Mouse (Mus musculus) MEL (cell line): Measurements from ENCODE around the gene Amn1.

Experiments
- CTCF ChIP-seq, 3 experiments: IDR thresholded peaks in 2 of 3; conservative IDR thresholded peaks in 1 of 3; 2 replicates each; pipeline ENCODE4 v1.5.1; 2011 to 2012; ENCODE audit warnings: low read length in 3 of 3, low read depth in 2 of 3, mild to moderate bottlenecking in 2 of 3, improper control_type of control experiment in 1 of 3, inconsistent platforms in 1 of 3, mixed read lengths in 1 of 3, moderate library complexity in 1 of 3; ENCODE audit not compliant: control insufficient read depth in 1 of 3, insufficient read depth in 1 of 3, poor library complexity in 1 of 3, severe bottlenecking in 1 of 3
- GABPA ChIP-seq: IDR thresholded peaks from 2 replicates; pipeline ENCODE4 v1.6.1; 2012; ENCODE audit warnings: low read depth, mild to moderate bottlenecking, inconsistent platforms, low read length, improper control_type of control experiment, moderate library complexity

DNA sequence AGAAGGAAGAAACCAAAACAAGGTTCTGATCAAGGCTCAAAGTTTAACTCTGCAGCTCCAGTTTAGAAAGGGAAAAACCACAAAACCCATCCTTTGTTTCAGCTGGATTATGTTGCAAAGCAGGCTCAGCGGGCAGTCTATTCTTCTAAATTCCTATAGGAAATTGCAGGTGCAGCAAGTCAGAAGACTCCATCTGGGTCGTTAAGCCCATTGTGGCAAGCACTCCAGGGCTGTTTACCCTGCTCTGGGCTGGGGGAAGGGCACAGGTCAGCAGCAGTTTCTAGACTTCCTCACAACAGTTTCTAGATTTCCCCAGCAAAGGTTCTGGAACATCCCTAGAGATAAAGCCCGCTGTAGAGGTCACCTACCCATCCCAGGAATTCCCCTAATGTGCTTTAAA, 57.4 kb downstream of the Amn1 start:
- no peak for TF ChIP-seq GABPA
- TF ChIP-seq CTCF (IDR thresholded peaks at IDR 0.05 in 2 of 3, conservative IDR thresholded peaks at IDR 0.05 in 1 of 3; ENCODE audit: control insufficient read depth in 1 of 3, insufficient read depth in 1 of 3, low read depth in 2 of 3, low read length in 3 of 3, poor library complexity in 1 of 3, severe bottlenecking in 1 of 3), result no peak
